Mouse (Mus musculus) c-Kit-positive CD71-negative TER-119-negative erythroid progenitor cells, embryonic 14.5 days (primary cell): ENCODE measurements around the gene Ruvbl2.
"Not testable (repeated sequence)": the region's sequence is repeated elsewhere in the genome, so short reads cannot be mapped to it uniquely, and the experiment has no call there.

Experiments used
- DNase-seq: peaks from one replicate; pipeline ENCODE4 v3.0.0-alpha.2; 2013; ENCODE audit warnings: low read depth

Gene Ruvbl2

DNA sequence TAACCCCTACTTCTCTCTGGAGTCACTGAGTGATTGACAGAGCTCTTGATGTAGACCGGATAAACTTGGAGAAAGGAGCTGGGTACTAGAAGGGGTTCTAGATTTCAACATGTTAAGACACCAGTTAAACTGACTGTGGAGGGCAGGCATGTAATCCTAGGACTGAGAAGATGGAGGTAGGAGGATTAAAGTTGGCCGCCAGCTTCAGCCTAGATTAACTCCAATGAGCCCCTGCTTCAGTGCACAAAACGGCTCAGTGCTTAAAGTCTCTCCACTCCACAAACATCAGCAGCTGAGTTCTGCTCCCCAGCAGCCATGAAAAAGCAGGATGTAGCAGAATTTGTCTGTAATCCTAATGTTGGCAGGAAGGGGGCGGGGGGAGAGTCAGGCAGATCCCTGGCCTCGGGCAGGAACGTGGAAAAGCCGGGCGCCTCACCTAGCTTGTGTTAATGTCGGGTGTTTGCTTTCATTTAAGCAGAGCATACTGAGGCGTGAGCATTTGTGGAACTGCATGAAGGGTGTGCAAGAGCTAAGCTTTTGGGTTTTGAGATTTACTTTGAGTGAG lies 36.3 kb downstream of the Ruvbl2 start:
- DNase-seq = no peak

DNA sequence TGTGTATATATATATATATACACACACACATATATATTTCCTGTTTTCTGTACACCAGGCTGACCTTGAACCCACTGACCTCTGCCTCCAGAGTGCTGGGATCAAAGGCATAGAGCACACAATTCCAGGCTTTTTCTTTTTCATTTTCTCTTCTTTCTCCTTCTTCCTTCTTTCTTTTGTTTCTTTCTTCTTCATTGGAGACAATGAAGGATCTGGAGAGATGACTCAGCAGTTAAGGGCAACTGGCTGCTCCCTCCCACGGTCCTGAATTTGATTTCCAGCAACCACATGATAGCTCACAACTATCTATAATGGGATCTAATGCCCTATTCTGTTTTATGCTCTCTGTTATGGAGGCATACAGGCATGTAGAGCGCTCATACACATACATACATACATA lies 41.1 kb downstream of the Ruvbl2 start:
- no peak for DNase-seq

DNA sequence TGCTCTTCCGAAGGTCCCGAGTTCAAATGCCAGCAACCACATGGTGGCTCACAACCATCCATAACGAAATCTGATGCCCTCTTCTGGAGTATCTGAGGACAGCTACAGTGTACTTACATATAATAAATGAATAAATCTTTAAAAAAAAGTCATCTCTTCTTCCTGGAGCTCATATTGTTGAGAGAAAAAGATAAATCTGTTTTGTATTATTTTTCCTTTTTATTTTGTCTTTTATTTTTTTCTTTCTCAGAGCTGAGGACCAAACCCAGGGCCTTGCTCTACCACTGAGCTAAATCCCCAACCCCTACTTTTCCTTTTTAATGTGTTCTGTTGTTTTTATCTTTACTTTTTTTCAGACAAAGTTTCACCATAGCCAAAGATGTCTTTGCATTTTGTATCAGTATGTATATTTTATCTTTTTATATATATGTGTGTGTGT lies 41.5 kb downstream of the Ruvbl2 start:
- DNase-seq = not testable (repeated sequence)

DNA sequence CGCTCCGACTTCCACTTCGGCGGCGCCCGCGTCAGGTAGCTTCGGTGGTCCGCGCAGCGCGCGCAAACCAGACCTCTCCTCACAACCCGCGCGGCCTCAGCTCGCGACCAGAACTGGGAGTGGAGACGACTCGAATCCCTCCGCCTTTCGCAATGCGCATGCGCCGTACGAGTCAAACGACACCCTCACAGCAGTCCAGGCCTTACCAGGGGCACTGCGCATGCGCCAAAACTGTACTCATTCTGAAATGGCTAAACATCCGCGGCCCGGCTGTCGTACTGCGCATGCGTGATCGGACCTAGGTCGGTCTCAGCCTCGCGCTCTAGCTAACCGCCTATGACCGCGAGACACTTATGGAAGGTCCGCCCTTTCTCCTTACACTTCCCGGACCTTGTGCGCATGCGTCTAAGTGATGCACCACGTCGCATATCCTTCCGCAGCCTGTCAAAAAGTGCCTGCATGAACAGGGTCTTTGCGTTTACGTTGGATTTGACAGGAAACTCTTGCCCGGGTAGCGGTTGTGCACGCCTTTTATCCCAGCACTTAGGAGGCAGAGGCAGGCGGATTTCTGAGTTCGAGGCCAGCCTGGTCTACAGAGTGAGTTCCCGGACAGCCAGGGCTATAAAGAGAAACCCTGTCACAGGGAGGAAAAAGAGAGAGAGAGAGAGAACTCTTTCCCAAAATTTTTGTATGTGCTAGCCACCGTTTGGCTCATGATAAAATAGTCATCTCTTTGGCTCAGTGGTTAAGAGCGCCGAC lies 42.1 kb downstream of the Ruvbl2 start, which contains the start of gene Snrnp70:
TSS of gene Snrnp70 (minus strand) at position 165 of the 759 bp plus-strand sequence.
- peak; percentile 100 for DNase-seq

DNA sequence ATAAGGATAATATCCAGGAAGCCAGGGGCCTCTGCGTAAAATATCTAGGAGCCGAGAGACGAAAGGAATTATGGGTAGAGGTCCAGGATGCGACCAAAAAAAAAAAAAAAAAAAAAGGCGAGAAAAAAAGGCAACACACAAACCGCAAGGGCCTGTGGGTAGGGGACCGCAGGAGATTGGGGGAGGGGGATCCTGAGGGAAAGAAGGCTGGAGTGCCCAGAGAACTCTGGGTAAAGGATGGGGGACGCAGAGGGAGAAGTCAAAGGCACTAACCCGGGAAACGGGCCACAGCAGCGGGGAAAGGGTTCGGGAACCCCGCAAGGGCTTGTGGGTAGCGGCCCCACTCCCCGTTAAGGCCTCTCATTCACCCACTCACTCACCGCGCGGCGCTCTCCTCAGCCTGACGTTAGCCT lies 42.8 kb downstream of the Ruvbl2 start:
- DNase-seq = peak; percentile 39

DNA sequence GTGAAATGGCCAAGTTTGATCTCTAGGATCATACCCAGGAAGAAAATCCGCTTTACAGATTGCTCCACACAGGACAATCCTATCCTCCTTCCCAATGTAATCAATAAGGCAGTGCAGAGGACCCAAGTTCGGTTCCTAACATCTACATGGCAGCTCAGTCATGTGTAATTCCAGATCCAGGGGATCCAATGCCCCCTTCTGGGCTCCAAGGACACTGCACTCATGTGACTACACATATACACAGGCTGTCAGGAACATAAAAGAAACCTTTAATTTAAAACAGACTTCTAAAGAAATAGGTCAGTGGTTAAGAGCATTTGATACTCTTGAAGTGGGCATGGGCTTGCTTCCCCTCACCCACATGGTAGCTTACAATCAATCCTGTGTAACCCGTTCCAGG lies 51.8 kb downstream of the Ruvbl2 start:
- DNase-seq = no peak

DNA sequence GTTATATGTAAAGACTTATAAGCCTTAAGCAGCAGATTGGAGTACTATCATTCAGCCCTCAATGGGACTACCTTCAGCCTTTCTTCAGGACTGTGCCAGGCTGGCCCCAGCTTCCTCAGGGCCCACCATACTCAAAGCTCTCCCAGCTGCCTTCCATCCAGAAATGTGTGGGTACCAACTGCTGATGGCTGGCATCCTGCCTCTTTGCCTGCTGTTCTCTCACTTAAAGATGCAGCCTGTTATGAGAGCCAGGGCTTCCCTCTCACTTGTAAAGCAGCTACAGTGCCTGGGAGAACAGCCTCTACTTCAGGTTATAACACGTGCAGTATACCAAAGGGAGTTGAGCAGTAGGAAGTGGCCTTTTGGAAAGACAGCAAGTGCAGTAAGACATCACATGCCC lies 61.8 kb downstream of the Ruvbl2 start:
- DNase-seq = no peak

DNA sequence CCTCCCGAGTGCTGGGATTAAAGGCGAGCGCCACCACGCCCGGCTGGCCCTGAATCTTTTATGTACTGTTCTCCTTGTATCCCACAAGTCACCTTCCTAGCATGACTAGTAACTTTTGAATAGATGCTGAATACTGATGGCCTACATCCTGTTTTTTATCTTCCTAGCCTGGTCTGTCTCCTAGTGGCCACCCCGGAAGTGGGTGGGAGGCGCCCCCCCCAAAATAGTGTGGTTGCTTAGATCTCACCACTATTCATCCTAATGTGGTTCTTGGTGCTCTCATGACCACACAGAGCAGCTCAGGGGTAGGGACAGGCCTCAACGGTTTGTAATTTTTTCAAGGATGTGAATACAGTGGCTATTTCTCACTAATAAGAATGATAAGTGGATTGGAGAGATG lies 63.3 kb downstream of the Ruvbl2 start:
- DNase-seq = no peak

DNA sequence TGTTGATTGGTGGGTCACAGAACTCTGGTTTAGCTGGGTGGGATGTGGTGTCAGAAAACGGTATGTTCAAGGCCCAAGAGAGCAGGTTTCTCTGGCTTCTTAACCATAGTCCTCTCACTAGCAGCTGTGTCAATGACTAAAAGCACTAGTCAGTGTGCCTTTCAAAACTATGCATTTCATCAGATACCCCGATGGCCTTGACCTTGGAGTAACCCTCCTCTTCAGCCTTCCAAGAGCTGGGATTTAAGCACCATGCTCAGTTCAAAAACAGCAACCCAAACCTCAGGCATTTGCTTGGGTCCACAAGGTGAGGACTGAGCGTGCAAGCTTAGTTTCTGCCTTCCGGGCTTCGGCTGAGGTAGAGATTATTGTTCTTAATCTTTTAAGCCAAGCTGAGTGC lies 65.5 kb downstream of the Ruvbl2 start:
- DNase-seq = no peak
